Comparison of ENCODE assay signal across 13 mouse cellular contexts in the genomic region with DNA sequence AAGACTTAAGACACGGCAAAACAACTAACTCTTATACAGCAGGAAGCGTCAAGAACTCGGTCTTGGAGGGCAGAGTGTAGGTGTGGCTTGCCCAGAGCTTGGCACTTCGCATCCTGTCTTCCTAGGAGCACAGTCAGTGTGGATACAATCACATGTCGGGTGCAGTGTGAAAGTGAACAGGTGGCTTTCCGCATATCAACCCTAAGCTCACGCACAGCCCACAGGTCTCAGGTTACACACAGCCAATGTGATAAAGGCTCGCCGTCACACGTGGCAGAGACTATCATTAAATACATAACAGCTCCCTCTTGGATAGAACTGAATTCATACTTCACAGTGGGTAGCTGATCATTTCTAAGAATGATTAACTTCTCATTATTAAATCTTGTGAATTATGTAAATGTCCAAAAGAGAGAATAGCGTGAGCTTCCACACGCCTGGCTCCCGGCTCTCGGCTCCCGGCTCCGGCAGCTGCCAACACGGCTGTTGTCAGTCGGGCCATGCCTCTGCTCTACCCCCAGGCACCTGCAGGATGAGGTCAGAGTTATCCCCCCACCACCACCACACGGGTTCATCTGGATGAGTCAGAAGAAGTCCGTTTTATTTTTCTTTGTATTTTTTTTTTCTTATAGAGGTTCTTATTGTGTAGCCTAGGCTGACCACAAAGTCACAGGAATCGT.
DNase-seq lines count a peak whose midpoint lies in the region; ATAC-seq and TF ChIP-seq lines count a peak whose summit lies in the region.
"Had no signal": no experiment of that assay in that cellular context is flagged by ENCODE, and none has a peak within 500 bp of the region (broad histone marks: within the 10 kb centered on the region; RNA-seq: fewer than 3 reads in every experiment).

No protein-coding gene starts in this region.

- intact Hi-C loops in left cerebral cortex, adult 2 months (cut with DNase I) = no loop called here

- no peaks in the 10 kb centered on the region for H3K27me3 ChIP-seq in heart, postnatal 0 days (ENCODE audit: control insufficient read depth, insufficient read depth, low read length)
- no peaks in the 10 kb centered on the region for H3K27me3 ChIP-seq in heart, embryonic 10.5 days (ENCODE audit: insufficient read depth, poor library complexity, severe bottlenecking)
- H3K27me3 ChIP-seq: neural tube, embryonic 12.5 days had no signal

- no peaks in the 10 kb centered on the region for H3K9me3 ChIP-seq in heart, postnatal 0 days (replicated peaks; ENCODE audit: control insufficient read depth, low read length)
- no peaks in the 10 kb centered on the region for H3K9me3 ChIP-seq in heart, embryonic 10.5 days
- H3K9me3 ChIP-seq: neural tube, embryonic 12.5 days had no signal

- no peak for TF ChIP-seq CTCF in heart, postnatal 0 days (IDR thresholded peaks at IDR 0.05; ENCODE audit: low read depth)
- no peak for TF ChIP-seq CTCF in left cerebral cortex, adult 2 months (IDR thresholded peaks at IDR 0.05)

- 60% methylated on average over 21 of the region's 21 CpGs for WGBS in heart, postnatal 0 days
- WGBS in heart, embryonic 10.5 days = 63% methylated on average over 21 of the region's 21 CpGs

- H3K4me2 ChIP-seq in heart, postnatal 0 days (ENCODE audit: low read depth, low read length) = no peak overlapping the region; the same call in 1 of the 2 replicates
- H3K4me2 ChIP-seq: neural tube, embryonic 12.5 days had no signal

- no peak overlapping the region for H3K4me3 ChIP-seq in heart, postnatal 0 days (ENCODE audit: low read depth, low read length)
- no peak overlapping the region for H3K4me3 ChIP-seq in heart, embryonic 10.5 days
- no peak overlapping the region for H3K4me3 ChIP-seq in left cerebral cortex, adult 2 months
- H3K4me3 ChIP-seq: neural tube, embryonic 12.5 days had no signal

- H3K9ac ChIP-seq in heart, postnatal 0 days (replicated peaks; ENCODE audit: low read depth, low read length) = no peak overlapping the region
- H3K9ac ChIP-seq: liver, postnatal 0 days; neural tube, embryonic 12.5 days had no signal

- peak; percentile 7 to 14 for DNase-seq in cerebellum, postnatal 25 days
- no peak for DNase-seq in cerebellum, adult 9-11 months
- DNase-seq in heart, postnatal 0 days (ENCODE audit: low spot score) = no peak
- no peak for DNase-seq in heart, embryonic 10.5 days (ENCODE audit: low spot score)
- DNase-seq in R1 (ENCODE audit: low read depth, low spot score) = peak; percentile 9
- DNase-seq in mesoderm, embryonic 11.5 days (ENCODE audit: low read depth, low spot score) = peak; percentile 13
- no peak for DNase-seq in left cerebral cortex, adult 2 months (ENCODE audit: extremely low spot score in 1 of 2, low spot score in 2 of 2)
- no peak for DNase-seq in left cerebral cortex, adult 11 months (ENCODE audit: low spot score)
- DNase-seq: adrenal gland, postnatal 36 days; cerebellum, adult 18-20 months; kidney, adult 8-10 months; liver, postnatal 0 days had no signal

- H3K4me1 ChIP-seq in heart, postnatal 0 days (ENCODE audit: control insufficient read depth, insufficient read depth) = no peaks in the 10 kb centered on the region
- H3K4me1 ChIP-seq in heart, embryonic 10.5 days = no peaks in the 10 kb centered on the region
- H3K4me1 ChIP-seq: neural tube, embryonic 12.5 days had no signal

- H3K36me3 ChIP-seq in heart, postnatal 0 days (replicated peaks; ENCODE audit: control insufficient read depth, insufficient read depth, low read length) = no peaks in the 10 kb centered on the region
- H3K36me3 ChIP-seq in heart, embryonic 10.5 days = no peaks in the 10 kb centered on the region
- H3K36me3 ChIP-seq: neural tube, embryonic 12.5 days had no signal

- no peak for TF ChIP-seq EP300 in heart, postnatal 0 days (IDR thresholded peaks at IDR 0.05; ENCODE audit: low read depth)

- ATAC-seq in heart, postnatal 0 days (ENCODE audit: insufficient read depth, low read depth) = peak; percentile 49; the same call in 1 of the 2 replicates
- ATAC-seq: liver, postnatal 0 days had no signal

- H3K27ac ChIP-seq in heart, postnatal 0 days (ENCODE audit: low read depth) = no peak overlapping the region
- H3K27ac ChIP-seq in heart, embryonic 10.5 days = no peak overlapping the region
- H3K27ac ChIP-seq in left cerebral cortex, adult 2 months = no peak overlapping the region
- H3K27ac ChIP-seq: neural tube, embryonic 12.5 days had no signal

Comparison
In these comparisons a context has a peak if more than half of its experiments do, and no peak if none do; other contexts are left out.
1. DNase-seq: peak in cerebellum, postnatal 25 days (2 of 2), R1 (single experiment) and mesoderm, embryonic 11.5 days (single experiment); none in cerebellum, adult 9-11 months (single experiment), heart, postnatal 0 days (single experiment), heart, embryonic 10.5 days (single experiment), left cerebral cortex, adult 2 months (0 of 2) and left cerebral cortex, adult 11 months (single experiment).